ENCODE assay signal across 10 mouse cellular contexts in genomic region chr19:5892735-5893134, GRCm38 (mm10). TPM values are rescaled to one million over a fixed set of nuclear protein-coding genes. Genes with fewer than 3 reads are reported as not detected.
DNase-seq lines count a peak whose midpoint lies in the region; ATAC-seq lines count a peak whose summit lies in the region.
"Had no signal": no experiment of that assay in that cellular context is flagged by ENCODE, and none has a peak within 500 bp of the region (broad histone marks: within the 10 kb centered on the region; RNA-seq: fewer than 3 reads in every experiment).

No protein-coding gene starts in this region.

- peak overlapping the region; percentile 96 for H3K4me2 ChIP-seq in liver, embryonic 12.5 days
- H3K4me2 ChIP-seq in forebrain, embryonic 13.5 days, result peak overlapping the region; percentile 77
- peak overlapping the region; percentile 90 for H3K4me2 ChIP-seq in limb, embryonic 13.5 days (replicated peaks)
- peak overlapping the region; percentile 73 for H3K4me2 ChIP-seq in neural tube, embryonic 15.5 days

- no peak for ATAC-seq in liver, embryonic 12.5 days
- no peak for ATAC-seq in forebrain, embryonic 13.5 days
- ATAC-seq in limb, embryonic 13.5 days (ENCODE audit: low FRiP score, low read depth), result no peak
- no peak for ATAC-seq in neural tube, embryonic 15.5 days (ENCODE audit: low FRiP score)
- ATAC-seq in erythroid progenitor cell, adult 5-6 weeks (replicated peaks; ENCODE audit: low FRiP score, poor library complexity, severe bottlenecking), result no peak

- H3K9ac ChIP-seq in liver, embryonic 12.5 days, result peak overlapping the region; percentile 91
- peak overlapping the region; percentile 88 for H3K9ac ChIP-seq in forebrain, embryonic 13.5 days
- H3K9ac ChIP-seq in limb, embryonic 13.5 days, result peak overlapping the region; percentile 82
- peak overlapping the region; percentile 83 for H3K9ac ChIP-seq in neural tube, embryonic 15.5 days (replicated peaks)

- WGBS in liver, embryonic 12.5 days (ENCODE audit: insufficient replicate concordance), result 94% methylated on average over 13 of the region's 13 CpGs
- WGBS in forebrain, embryonic 13.5 days, result 94% methylated on average over 13 of the region's 13 CpGs
- WGBS in limb, embryonic 13.5 days, result 94% methylated on average over 13 of the region's 13 CpGs
- WGBS in neural tube, embryonic 15.5 days, result 91% methylated on average over 13 of the region's 13 CpGs

- no peak overlapping the region; the same call in 1 of the 2 replicates for H3K27ac ChIP-seq in liver, embryonic 12.5 days
- H3K27ac ChIP-seq in forebrain, embryonic 13.5 days, result 0 out of 2 replicates have a peak overlapping the region, but pooled peaks have one; percentile 31
- H3K27ac ChIP-seq in limb, embryonic 13.5 days, result no peak overlapping the region
- peak overlapping the region; percentile 86 for H3K27ac ChIP-seq in neural tube, embryonic 15.5 days (replicated peaks)

- DNase-seq in liver, result no peak
- DNase-seq in cerebellum, adult 9-11 months, result no peak
- DNase-seq: cerebellum, adult 2 months; gastrocnemius, postnatal 10 days had no signal

- H3K4me1 ChIP-seq in liver, embryonic 12.5 days, result peaks cover 35% of the 10 kb centered on the region
- H3K4me1 ChIP-seq in forebrain, embryonic 13.5 days, result peaks cover 37% of the 10 kb centered on the region
- H3K4me1 ChIP-seq in limb, embryonic 13.5 days, result peaks cover 19% of the 10 kb centered on the region
- H3K4me1 ChIP-seq in neural tube, embryonic 15.5 days, result peaks cover 30% of the 10 kb centered on the region

- no peaks in the 10 kb centered on the region for H3K27me3 ChIP-seq in liver, embryonic 12.5 days (replicated peaks)
- no peaks in the 10 kb centered on the region for H3K27me3 ChIP-seq in forebrain, embryonic 13.5 days
- H3K27me3 ChIP-seq in limb, embryonic 13.5 days, result no peaks in the 10 kb centered on the region
- H3K27me3 ChIP-seq in neural tube, embryonic 15.5 days (replicated peaks), result no peaks in the 10 kb centered on the region

- H3K4me3 ChIP-seq in liver, embryonic 12.5 days, result peak overlapping the region; percentile 70
- peak overlapping the region; percentile 64 for H3K4me3 ChIP-seq in forebrain, embryonic 13.5 days
- H3K4me3 ChIP-seq in limb, embryonic 13.5 days, result peak overlapping the region; percentile 62
- H3K4me3 ChIP-seq in neural tube, embryonic 15.5 days (replicated peaks), result peak overlapping the region; percentile 61

- no peaks in the 10 kb centered on the region for H3K9me3 ChIP-seq in liver, embryonic 12.5 days (replicated peaks)
- no peaks in the 10 kb centered on the region for H3K9me3 ChIP-seq in forebrain, embryonic 13.5 days (replicated peaks)
- H3K9me3 ChIP-seq in limb, embryonic 13.5 days, result no peaks in the 10 kb centered on the region
- H3K9me3 ChIP-seq in neural tube, embryonic 15.5 days (replicated peaks), result no peaks in the 10 kb centered on the region

- peaks cover 44% of the 10 kb centered on the region for H3K36me3 ChIP-seq in liver, embryonic 12.5 days
- H3K36me3 ChIP-seq in forebrain, embryonic 13.5 days (ENCODE audit: poor library complexity, severe bottlenecking), result peaks cover 36% of the 10 kb centered on the region
- H3K36me3 ChIP-seq in limb, embryonic 13.5 days, result peaks cover 33% of the 10 kb centered on the region
- peaks cover 22% of the 10 kb centered on the region for H3K36me3 ChIP-seq in neural tube, embryonic 15.5 days

RNA-seq across cellular contexts. Expression of gene Tigd3, which starts 1.2 kb away (rescaled TPM):
- polyA plus RNA-seq in liver, embryonic 12.5 days (2016; fragmentation: Nextera tagmentation; extraction: Ambion mirVana), result 3.2 and 3.5 TPM in 2 replicates
- polyA plus RNA-seq in forebrain, embryonic 13.5 days (2015; fragmentation: Nextera tagmentation; extraction: Ambion mirVana), result 13.1 and 15.5 TPM in 2 replicates
- 4.7 and 5.5 TPM in 2 replicates for polyA plus RNA-seq in limb, embryonic 13.5 days (2015; fragmentation: Nextera tagmentation; extraction: Ambion mirVana)
- 8.9 and 10.0 TPM in 2 replicates for polyA plus RNA-seq in neural tube, embryonic 15.5 days (2015; fragmentation: Nextera tagmentation; extraction: Ambion mirVana)
- total RNA-seq in erythroid progenitor cell, adult 5-6 weeks (2015; ENCODE audit: low replicate concordance), result 3.8 and 4.7 TPM in 2 replicates
- 8.2 and 9.4 TPM in 2 replicates for total RNA-seq in erythroid progenitor cell, adult 5-6 weeks (2017; ENCODE audit: low replicate concordance)

RNA-seq across cellular contexts. Expression of gene Slc25a45, which starts 15.1 kb away (rescaled TPM):
- polyA plus RNA-seq in liver, embryonic 12.5 days (2016; fragmentation: Nextera tagmentation; extraction: Ambion mirVana), result 7.5 and 7.7 TPM in 2 replicates
- polyA plus RNA-seq in forebrain, embryonic 13.5 days (2015; fragmentation: Nextera tagmentation; extraction: Ambion mirVana), result 1.2 and 1.4 TPM in 2 replicates
- 2.3 and 2.4 TPM in 2 replicates for polyA plus RNA-seq in limb, embryonic 13.5 days (2015; fragmentation: Nextera tagmentation; extraction: Ambion mirVana)
- polyA plus RNA-seq in neural tube, embryonic 15.5 days (2015; fragmentation: Nextera tagmentation; extraction: Ambion mirVana), result 2.0 and 3.9 TPM in 2 replicates
- total RNA-seq in erythroid progenitor cell, adult 5-6 weeks (2015; ENCODE audit: low replicate concordance), result 2.9 and 8.8 TPM in 2 replicates
- total RNA-seq in erythroid progenitor cell, adult 5-6 weeks (2017; ENCODE audit: low replicate concordance), result 7.2 and 7.8 TPM in 2 replicates

RNA-seq across cellular contexts. Expression of gene Frmd8, which starts 17.7 kb away (rescaled TPM):
- polyA plus RNA-seq in liver, embryonic 12.5 days (2016; fragmentation: Nextera tagmentation; extraction: Ambion mirVana), result 22.1 and 24.2 TPM in 2 replicates
- polyA plus RNA-seq in forebrain, embryonic 13.5 days (2015; fragmentation: Nextera tagmentation; extraction: Ambion mirVana), result 21.7 and 26.2 TPM in 2 replicates
- polyA plus RNA-seq in limb, embryonic 13.5 days (2015; fragmentation: Nextera tagmentation; extraction: Ambion mirVana), result 30.1 and 32.2 TPM in 2 replicates
- 13.8 and 23.4 TPM in 2 replicates for polyA plus RNA-seq in neural tube, embryonic 15.5 days (2015; fragmentation: Nextera tagmentation; extraction: Ambion mirVana)
- 3.6 and 9.2 TPM in 2 replicates for total RNA-seq in erythroid progenitor cell, adult 5-6 weeks (2015; ENCODE audit: low replicate concordance)
- 4.2 and 6.0 TPM in 2 replicates for total RNA-seq in erythroid progenitor cell, adult 5-6 weeks (2017; ENCODE audit: low replicate concordance)

RNA-seq across cellular contexts. Expression of gene Dpf2, which starts 20.1 kb away (rescaled TPM):
- 73.2 and 74.9 TPM in 2 replicates for polyA plus RNA-seq in liver, embryonic 12.5 days (2016; fragmentation: Nextera tagmentation; extraction: Ambion mirVana)
- polyA plus RNA-seq in forebrain, embryonic 13.5 days (2015; fragmentation: Nextera tagmentation; extraction: Ambion mirVana), result 147 and 169 TPM in 2 replicates
- polyA plus RNA-seq in limb, embryonic 13.5 days (2015; fragmentation: Nextera tagmentation; extraction: Ambion mirVana), result 174 and 185 TPM in 2 replicates
- polyA plus RNA-seq in neural tube, embryonic 15.5 days (2015; fragmentation: Nextera tagmentation; extraction: Ambion mirVana), result 95.7 and 115 TPM in 2 replicates
- 25.9 and 71.7 TPM in 2 replicates for total RNA-seq in erythroid progenitor cell, adult 5-6 weeks (2015; ENCODE audit: low replicate concordance)
- 43.9 and 168 TPM in 2 replicates for total RNA-seq in erythroid progenitor cell, adult 5-6 weeks (2017; ENCODE audit: low replicate concordance)

RNA-seq across cellular contexts. Expression of gene Cdc42ep2, which starts 31.9 kb away (rescaled TPM):
- 3.4 and 3.6 TPM in 2 replicates for polyA plus RNA-seq in liver, embryonic 12.5 days (2016; fragmentation: Nextera tagmentation; extraction: Ambion mirVana)
- 4.2 and 4.6 TPM in 2 replicates for polyA plus RNA-seq in forebrain, embryonic 13.5 days (2015; fragmentation: Nextera tagmentation; extraction: Ambion mirVana)
- 4.7 and 5.3 TPM in 2 replicates for polyA plus RNA-seq in limb, embryonic 13.5 days (2015; fragmentation: Nextera tagmentation; extraction: Ambion mirVana)
- polyA plus RNA-seq in neural tube, embryonic 15.5 days (2015; fragmentation: Nextera tagmentation; extraction: Ambion mirVana), result 19.3 and 20.9 TPM in 2 replicates
- 0.72 TPM in 1 of 2 replicates, not detected in the other for total RNA-seq in erythroid progenitor cell, adult 5-6 weeks (2015; ENCODE audit: low replicate concordance)
- total RNA-seq in erythroid progenitor cell, adult 5-6 weeks (2017; ENCODE audit: low replicate concordance), result not detected in 2 replicates
- total RNA-seq: megakaryocyte progenitor cell, adult 5-6 weeks had no signal

Comparison
In these comparisons a context has a peak if more than half of its experiments do, and no peak if none do; other contexts are left out.
1. H3K27ac ChIP-seq: peak in forebrain, embryonic 13.5 days (single experiment) and neural tube, embryonic 15.5 days (single experiment); none in liver, embryonic 12.5 days (single experiment) and limb, embryonic 13.5 days (single experiment).
2. Peak in every context shown above with its lines, with median percentiles within 50 percentile points of each other: H3K4me2 ChIP-seq, H3K4me3 ChIP-seq and H3K9ac ChIP-seq.